Mouse (Mus musculus) megakaryocyte, embryonic 14.5 days (primary cell): Measurements from ENCODE around the gene Fam149a. TPM values are rescaled to one million over a fixed set of nuclear protein-coding genes. Genes with fewer than 3 reads are reported as not detected.

ENCODE experiments used
- H3K27me3 ChIP-seq: replicated peaks from 2 replicates; pipeline ENCODE3; 2012; ENCODE audit warnings: inconsistent platforms
- H3K36me3 ChIP-seq: replicated peaks from 2 replicates; pipeline ENCODE3; 2012; ENCODE audit warnings: low read length, inconsistent platforms, mixed read lengths
- H3K4me1 ChIP-seq: 2 replicates; pipeline ENCODE4 v1.6.1; 2012; ENCODE audit warnings: inconsistent platforms
- H3K4me3 ChIP-seq: replicated peaks from 2 replicates; pipeline ENCODE3; 2012; ENCODE audit warnings: moderate library complexity, mild to moderate bottlenecking, inconsistent platforms
- H3K9me3 ChIP-seq: 2 replicates; pipeline ENCODE4 v1.6.1; 2012; ENCODE audit warnings: inconsistent platforms
- FLI1 ChIP-seq: IDR thresholded peaks from 2 replicates; pipeline ENCODE4 v1.6.1; 2012; ENCODE audit warnings: low read length, inconsistent platforms, mixed read lengths
- GATA1 ChIP-seq: IDR thresholded peaks from 3 replicates; pipeline ENCODE4 v1.6.1; 2012; ENCODE audit warnings: mixed read lengths, low read length, inconsistent platforms, borderline replicate concordance
- polyA plus RNA-seq: library from polyadenylated mRNA; stranded (reverse); fragments of >175 nt; gene quantifications from 2 replicates; pipeline ENCODE4 v1.2.3, GENCODE M21; 2012; ENCODE audit warnings: low replicate concordance; ENCODE audit not compliant: insufficient read depth

Gene Fam149a
- polyA plus RNA-seq, 1 experiment, result not detected

- H3K4me1 ChIP-seq, result no peaks in the 10 kb centered on the region
- H3K9me3 ChIP-seq, result no peaks in the 10 kb centered on the region
- H3K27me3 ChIP-seq, result no peaks in the 10 kb centered on the region
- H3K36me3 ChIP-seq, result peaks cover 7% of the 10 kb centered on the region
- TF ChIP-seq GATA1 (no peak), FLI1 (no peak)
- H3K4me3 ChIP-seq, result no peak overlapping the region
These were observed 77.7 kb downstream of the Fam149a start for GRCm38 (mm10) chr8:45304354-45304753.

- H3K27me3 ChIP-seq, result no peaks in the 10 kb centered on the region
- no peaks in the 10 kb centered on the region for H3K9me3 ChIP-seq
- no peaks in the 10 kb centered on the region for H3K4me1 ChIP-seq
- H3K36me3 ChIP-seq, result peaks cover 2% of the 10 kb centered on the region
- TF ChIP-seq GATA1 (no peak), FLI1 (no peak)
- no peak overlapping the region for H3K4me3 ChIP-seq
These were observed 79.7 kb downstream of the Fam149a start for GRCm38 (mm10) chr8:45302390-45302789.

- no peaks in the 10 kb centered on the region for H3K36me3 ChIP-seq
- TF ChIP-seq GATA1, result no peak
- no peak for TF ChIP-seq FLI1
- H3K4me1 ChIP-seq, result no peaks in the 10 kb centered on the region
- H3K4me3 ChIP-seq, result no peak overlapping the region
- H3K27me3 ChIP-seq, result no peaks in the 10 kb centered on the region
- no peaks in the 10 kb centered on the region for H3K9me3 ChIP-seq
These were observed 86.8 kb downstream of the Fam149a start for GRCm38 (mm10) chr8:45295276-45295675.

GRCm38 (mm10) chr8:45294687-45295086, 87.4 kb downstream of the Fam149a start, which contains the start of gene Klkb1:
Gene Klkb1, minus strand, starts transcription at chr8:45294859.
- Histone ChIP-seq H3K4me1 (no peaks in the 10 kb centered on the region), H3K9me3 (no peaks in the 10 kb centered on the region), H3K27me3 (no peaks in the 10 kb centered on the region), H3K36me3 (no peaks in the 10 kb centered on the region), H3K4me3 (no peak within 1 kb of the TSS)
- no peak for TF ChIP-seq FLI1
- no peak for TF ChIP-seq GATA1

GRCm38 (mm10) chr8:45291790-45292189, 90.3 kb downstream of the Fam149a start:
- Histone ChIP-seq H3K4me1 (no peaks in the 10 kb centered on the region), H3K36me3 (no peaks in the 10 kb centered on the region), H3K9me3 (no peaks in the 10 kb centered on the region), H3K27me3 (no peaks in the 10 kb centered on the region), H3K4me3 (no peak overlapping the region)
- no peak for TF ChIP-seq FLI1
- no peak for TF ChIP-seq GATA1

Other genes with a start within 250 kb of the Fam149a start
- not detected in 2 replicates for gene F11, start 120.3 kb downstream of the Fam149a start, polyA plus RNA-seq
- not detected in 2 replicates for gene Klkb1, start 87.4 kb downstream of the Fam149a start, polyA plus RNA-seq
- gene Gm45753, start 73.8 kb downstream of the Fam149a start, polyA plus RNA-seq, result not detected in 2 replicates
- gene Cyp4v3, start 49.1 kb downstream of the Fam149a start, polyA plus RNA-seq, result 0.54 TPM in 1 of 2 replicates, not detected in the other
- gene Tlr3, start 28.8 kb upstream of the Fam149a start, polyA plus RNA-seq, result not detected in 2 replicates
- 2.2 TPM in 1 of 2 replicates, not detected in the other for gene Sorbs2, start 125.5 kb upstream of the Fam149a start, polyA plus RNA-seq